Mouse (Mus musculus): ENCODE measurements around the gene Npff.

GRCm38 (mm10) chr15:102546246-102546645, 21.5 kb upstream of the Npff start:
- TF ChIP-seq CTCF (IDR thresholded peaks at IDR 0.05; ENCODE audit: low read depth) (no peak), EP300 (IDR thresholded peaks at IDR 0.05; ENCODE audit: low read depth) (no peak)

Measured in liver, postnatal 0 days (tissue).